ENCODE assay signal across 30 mouse cellular contexts in the genomic region with DNA sequence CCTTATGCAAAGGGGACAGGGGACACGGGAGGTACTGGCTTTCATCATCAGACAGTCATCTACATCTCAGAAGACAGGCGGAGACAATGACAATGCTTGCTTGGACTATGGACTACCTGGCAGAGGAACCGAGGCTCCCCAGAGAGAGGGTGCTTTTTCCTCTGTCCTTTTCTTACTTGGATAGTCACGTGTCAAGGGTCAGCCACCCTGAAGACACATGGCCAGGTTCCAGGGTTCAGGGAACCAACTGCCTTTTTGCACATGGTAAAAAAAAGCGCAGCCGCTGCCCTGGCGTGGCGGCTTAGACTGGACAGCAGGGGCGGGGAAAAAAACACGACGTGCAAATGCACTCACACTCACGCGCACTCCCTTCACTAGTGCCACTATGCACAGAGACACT. TPM values are rescaled to one million over a fixed set of nuclear protein-coding genes. Genes with fewer than 3 reads are reported as not detected.
A peak's percentile ranks its signal among the peaks of the same experiment; 100 is the strongest.
DNase-seq lines count a peak whose midpoint lies in the region; ATAC-seq and TF ChIP-seq lines count a peak whose summit lies in the region.
"Had no signal": no experiment of that assay in that cellular context is flagged by ENCODE, and none has a peak within 500 bp of the region (broad histone marks: within the 10 kb centered on the region; RNA-seq: fewer than 3 reads in every experiment).

No protein-coding gene starts in this region.

- TF ChIP-seq POLR2A in lung, adult 2 months (IDR thresholded peaks at IDR 0.05; ENCODE audit: borderline replicate concordance, extremely low read depth, low read depth, low read length): no peak

- H3K9me3 ChIP-seq in heart, embryonic 16.5 days (replicated peaks; ENCODE audit: control insufficient read depth, low read length): no peaks in the 10 kb centered on the region
- H3K9me3 ChIP-seq: embryonic facial prominence, embryonic 13.5 days; forebrain, embryonic 12.5 days; heart, embryonic 15.5 days; hindbrain, embryonic 12.5 days; limb, embryonic 13.5 days; lung, embryonic 15.5 days; midbrain, embryonic 10.5 days; neural tube, embryonic 15.5 days; stomach, embryonic 15.5 days had no signal

- 80% methylated on average over 13 of the region's 13 CpGs for WGBS in heart, embryonic 16.5 days
- WGBS in lung, adult 2 months: 80% methylated on average over 13 of the region's 13 CpGs

- peaks cover 57% of the 10 kb centered on the region for H3K36me3 ChIP-seq in heart, embryonic 16.5 days (ENCODE audit: control insufficient read depth, insufficient read depth)

- ATAC-seq in heart, embryonic 16.5 days (replicated peaks; ENCODE audit: extremely low read depth, insufficient read depth, low FRiP score): no peak
- ATAC-seq: activated CD4-positive, CD25-positive, alpha-beta regulatory T cell, adult 4 months; intestine, postnatal 0 days had no signal

- no peak for DNase-seq in heart, postnatal 4 days
- peak; percentile 13 for DNase-seq in lung, adult 2 months
- DNase-seq in lung, postnatal 36 days: no peak
- DNase-seq in kidney, adult 9 months: peak; percentile 96
- peak; percentile 83 for DNase-seq in yolk sac, embryonic 10.5 days (ENCODE audit: low spot score)
- no peak for DNase-seq in adrenal gland, postnatal 14 days
- no peak for DNase-seq in layer of hippocampus, postnatal 10 days (ENCODE audit: low spot score in 2 of 2)
- DNase-seq: adrenal gland, adult 8-10 months; cerebellum, adult 8-10 months; cerebellum, postnatal 36 days; embryo, embryonic 11 days; thymus, adult 18-20 months; thymus, postnatal 36 days had no signal

- H3K4me3 ChIP-seq in heart, embryonic 16.5 days (ENCODE audit: low read length): no peak overlapping the region
- no peak overlapping the region for H3K4me3 ChIP-seq in lung, adult 2 months (replicated peaks; ENCODE audit: extremely low read depth, low read depth, low read length)
- H3K4me3 ChIP-seq: embryonic facial prominence, embryonic 13.5 days; erythroblast, embryonic 14.5 days; forebrain, embryonic 12.5 days; heart, embryonic 15.5 days; hindbrain, embryonic 12.5 days; limb, embryonic 13.5 days; lung, embryonic 15.5 days; midbrain, embryonic 10.5 days; neural tube, embryonic 15.5 days; stomach, embryonic 15.5 days had no signal

- no peak overlapping the region for H3K9ac ChIP-seq in heart, embryonic 16.5 days (ENCODE audit: low read length)
- H3K9ac ChIP-seq: embryonic facial prominence, embryonic 13.5 days; forebrain, embryonic 12.5 days; heart, embryonic 15.5 days; hindbrain, embryonic 12.5 days; limb, embryonic 13.5 days; liver, embryonic 14.5 days; lung, embryonic 15.5 days; neural tube, embryonic 15.5 days; stomach, embryonic 15.5 days had no signal

- 0 out of 2 replicates have a peak overlapping the region, but pooled peaks have one; percentile 29 for H3K27ac ChIP-seq in heart, embryonic 16.5 days (ENCODE audit: low read length)
- H3K27ac ChIP-seq: embryonic facial prominence, embryonic 13.5 days; forebrain, embryonic 12.5 days; heart, embryonic 15.5 days; hindbrain, embryonic 12.5 days; limb, embryonic 13.5 days; liver, embryonic 14.5 days; midbrain, embryonic 10.5 days; neural tube, embryonic 15.5 days; stomach, embryonic 15.5 days had no signal

- no peaks in the 10 kb centered on the region for H3K27me3 ChIP-seq in heart, embryonic 16.5 days (ENCODE audit: control insufficient read depth, insufficient read depth, low read length)
- H3K27me3 ChIP-seq: embryonic facial prominence, embryonic 13.5 days; forebrain, embryonic 12.5 days; heart, embryonic 15.5 days; hindbrain, embryonic 12.5 days; limb, embryonic 13.5 days; lung, embryonic 15.5 days; neural tube, embryonic 15.5 days; stomach, embryonic 15.5 days had no signal

- H3K4me1 ChIP-seq in heart, embryonic 16.5 days (ENCODE audit: control insufficient read depth, insufficient read depth, low read length): no peaks in the 10 kb centered on the region
- H3K4me1 ChIP-seq in lung, adult 2 months (ENCODE audit: control insufficient read depth, insufficient read depth, low read length): peaks cover 2% of the 10 kb centered on the region; the same call in 1 of the 2 replicates
- H3K4me1 ChIP-seq: embryonic facial prominence, embryonic 13.5 days; forebrain, embryonic 12.5 days; neural tube, embryonic 15.5 days; stomach, embryonic 15.5 days had no signal

- H3K4me2 ChIP-seq in heart, embryonic 16.5 days (ENCODE audit: low read depth, low read length): no peak overlapping the region
- H3K4me2 ChIP-seq: embryonic facial prominence, embryonic 13.5 days; forebrain, embryonic 12.5 days; heart, embryonic 15.5 days; hindbrain, embryonic 12.5 days; limb, embryonic 13.5 days; lung, embryonic 15.5 days; neural tube, embryonic 15.5 days; stomach, embryonic 15.5 days had no signal

- TF ChIP-seq CTCF in lung, adult 2 months (IDR thresholded peaks at IDR 0.05; ENCODE audit: insufficient read depth, low read length): no peak

RNA-seq across cellular contexts. Expression of gene Ghdc, which starts 11.8 kb away (rescaled TPM):
- 7.1 and 7.7 TPM in 2 replicates for polyA plus RNA-seq in heart, embryonic 16.5 days (2015; fragmentation: Nextera tagmentation; extraction: Ambion mirVana)
- total RNA-seq in heart, postnatal 4 days (2021): 1 to 10 TPM; 7.8 to 9.9 TPM
- 14.4 and 18.2 TPM in 2 replicates for polyA plus RNA-seq in lung, adult 2 months (2012; rRNA removed)
- total RNA-seq in adrenal gland, postnatal 14 days (2021): 19.7 and 19.9 TPM in 2 replicates
- 1 to 10 TPM; 5.5 to 7.2 TPM for total RNA-seq in layer of hippocampus, postnatal 10 days (2021)

RNA-seq across cellular contexts. Expression of gene Hcrt, which starts 19.8 kb away (rescaled TPM):
- not detected in 2 replicates for polyA plus RNA-seq in heart, embryonic 16.5 days (2015; fragmentation: Nextera tagmentation; extraction: Ambion mirVana)
- total RNA-seq in heart, postnatal 4 days (2021): not detected
- polyA plus RNA-seq in lung, adult 2 months (2012; rRNA removed): not detected in 2 replicates
- not detected in 2 replicates for total RNA-seq in adrenal gland, postnatal 14 days (2021)
- under 1 TPM in 1 of 2 experiments, not detected in 1; 0.62 TPM for total RNA-seq in layer of hippocampus, postnatal 10 days (2021)
- total RNA-seq: adrenal gland, adult 8-10 months; gastrocnemius, adult 8-10 months; left cerebral cortex, adult 18-20 months had no signal
- polyA plus RNA-seq: activated CD4-positive, CD25-positive, alpha-beta regulatory T cell, adult 4 months; embryonic facial prominence, embryonic 13.5 days; erythroblast, embryonic 14.5 days; gonadal fat pad, adult 2 months; heart, embryonic 15.5 days; hindbrain, embryonic 12.5 days; intestine, postnatal 0 days; limb, embryonic 13.5 days; liver, embryonic 14.5 days; lung, embryonic 15.5 days; stomach, embryonic 15.5 days had no signal

RNA-seq across cellular contexts. Expression of gene Kcnh4, which starts 22.8 kb away (rescaled TPM):
- not detected in 2 replicates for polyA plus RNA-seq in heart, embryonic 16.5 days (2015; fragmentation: Nextera tagmentation; extraction: Ambion mirVana)
- not detected for total RNA-seq in heart, postnatal 4 days (2021)
- 1.1 and 1.8 TPM in 2 replicates for polyA plus RNA-seq in lung, adult 2 months (2012; rRNA removed)
- total RNA-seq in adrenal gland, postnatal 14 days (2021): 0.11 and 0.15 TPM in 2 replicates
- total RNA-seq in layer of hippocampus, postnatal 10 days (2021): 1 to 10 TPM; 1.5 to 2.2 TPM
- total RNA-seq: gastrocnemius, adult 8-10 months had no signal
- polyA plus RNA-seq: erythroblast, embryonic 14.5 days; heart, embryonic 15.5 days; limb, embryonic 13.5 days; liver, embryonic 14.5 days; lung, embryonic 15.5 days had no signal

RNA-seq across cellular contexts. Expression of gene Rab5c, which starts 44.6 kb away (rescaled TPM):
- polyA plus RNA-seq in heart, embryonic 16.5 days (2015; fragmentation: Nextera tagmentation; extraction: Ambion mirVana): 17.9 and 19.9 TPM in 2 replicates
- total RNA-seq in heart, postnatal 4 days (2021): 10 to 100 TPM; 78.8 to 83.6 TPM
- polyA plus RNA-seq in lung, adult 2 months (2012; rRNA removed): 235 and 252 TPM in 2 replicates
- total RNA-seq in adrenal gland, postnatal 14 days (2021): 170 and 175 TPM in 2 replicates
- total RNA-seq in layer of hippocampus, postnatal 10 days (2021): 100 to 1,000 TPM; 152 to 165 TPM

Comparison
In these comparisons a context has a peak if more than half of its experiments do, and no peak if none do; other contexts are left out.
1. DNase-seq: peak in lung, adult 2 months (single experiment), kidney, adult 9 months (single experiment) and yolk sac, embryonic 10.5 days (single experiment); none in heart, postnatal 4 days (single experiment), lung, postnatal 36 days (single experiment), adrenal gland, postnatal 14 days (single experiment) and layer of hippocampus, postnatal 10 days (0 of 2).